Mouse (Mus musculus): ENCODE measurements around the gene Atp6v1e2. TPM values are rescaled to one million over a fixed set of nuclear protein-coding genes. Genes with fewer than 3 reads are reported as not detected.

Atp6v1e2 gene
- total RNA-seq, 2 experiments from 2014 or later: not detected

Other genes with a start within 250 kb of the Atp6v1e2 start
- gene Epas1, start 194.2 kb downstream of the Atp6v1e2 start, total RNA-seq (2021): 10 to 100 TPM; 83.0 to 84.1 TPM
- gene Tmem247, start 30.5 kb downstream of the Atp6v1e2 start, total RNA-seq (2021): not detected
- gene Rhoq, start 15.2 kb upstream of the Atp6v1e2 start, total RNA-seq (2021): 10 to 100 TPM; 39.0 to 48.0 TPM
- 10 to 100 TPM; 14.7 to 16.2 TPM for gene Pigf, start 77.5 kb upstream of the Atp6v1e2 start, total RNA-seq (2021)
- gene Cript, start 77.7 kb upstream of the Atp6v1e2 start, total RNA-seq (2021): 10 to 100 TPM; 54.0 to 57.2 TPM
- 100 to 1,000 TPM; 114 TPM for gene Socs5, start 159.8 kb upstream of the Atp6v1e2 start, total RNA-seq (2021)